Mouse (Mus musculus) midbrain, embryonic 15.5 days (tissue): ENCODE data around the gene Sertad1. TPM values are rescaled to one million over a fixed set of nuclear protein-coding genes. Genes with fewer than 3 reads are reported as not detected.

Experiments used
- ATAC-seq: fragments of 200-750 bp; cut with Nextera tagmentation; replicated peaks from 2 replicates; pipeline ENCODE4 v1.8.0; 2017; ENCODE audit warnings: moderate TSS enrichment
- H3K27ac ChIP-seq: fragments of 300-500 bp; sonication (generic); 2 replicates; pipeline ENCODE4 v1.5.1; 2015; ENCODE audit warnings: mild to moderate bottlenecking, inconsistent platforms
- H3K27me3 ChIP-seq: fragments of 300-500 bp; sonication (generic); replicated peaks from 2 replicates; pipeline ENCODE4 v1.6.1; 2015; ENCODE audit warnings: inconsistent platforms
- H3K36me3 ChIP-seq: fragments of 300-500 bp; sonication (generic); replicated peaks from 2 replicates; pipeline ENCODE4 v1.6.1; 2015; ENCODE audit warnings: inconsistent platforms
- H3K4me1 ChIP-seq: fragments of 300-500 bp; sonication (generic); 2 replicates; pipeline ENCODE4 v1.6.1; 2015; ENCODE audit warnings: inconsistent platforms
- H3K4me2 ChIP-seq: fragments of 300-500 bp; sonication (generic); 2 replicates; pipeline ENCODE4 v1.6.1; 2015; ENCODE audit warnings: inconsistent platforms, mild to moderate bottlenecking, moderate library complexity
- H3K4me3 ChIP-seq: fragments of 300-500 bp; sonication (generic); 2 replicates; pipeline ENCODE4 v1.5.1; 2015; ENCODE audit warnings: mild to moderate bottlenecking, inconsistent platforms
- H3K9ac ChIP-seq: fragments of 300-500 bp; sonication (generic); 2 replicates; pipeline ENCODE4 v1.6.1; 2015; ENCODE audit warnings: mild to moderate bottlenecking, inconsistent platforms
- H3K9me3 ChIP-seq: fragments of 300-500 bp; sonication (generic); 2 replicates; pipeline ENCODE4 v1.6.1; 2016; ENCODE audit warnings: inconsistent platforms
- WGBS: fragments of 180-500 bp; shearing (Covaris S2); methylation state at CpG from one replicate; pipeline ENCODE4 v1.1.7; 2015; ENCODE audit warnings: mixed read lengths; 5-methylcytosine and 5-hydroxymethylcytosine counted together
- polyA plus RNA-seq: library from polyadenylated mRNA; unstranded; fragments of >200 nt; fragmentation: Nextera tagmentation; extraction: Ambion mirVana; gene quantifications from 2 replicates; pipeline ENCODE4 v1.2.1, GENCODE M21; 2015

Gene Sertad1
- polyA plus RNA-seq, 1 experiment from 2014 or later: 8.3 TPM

DNA sequence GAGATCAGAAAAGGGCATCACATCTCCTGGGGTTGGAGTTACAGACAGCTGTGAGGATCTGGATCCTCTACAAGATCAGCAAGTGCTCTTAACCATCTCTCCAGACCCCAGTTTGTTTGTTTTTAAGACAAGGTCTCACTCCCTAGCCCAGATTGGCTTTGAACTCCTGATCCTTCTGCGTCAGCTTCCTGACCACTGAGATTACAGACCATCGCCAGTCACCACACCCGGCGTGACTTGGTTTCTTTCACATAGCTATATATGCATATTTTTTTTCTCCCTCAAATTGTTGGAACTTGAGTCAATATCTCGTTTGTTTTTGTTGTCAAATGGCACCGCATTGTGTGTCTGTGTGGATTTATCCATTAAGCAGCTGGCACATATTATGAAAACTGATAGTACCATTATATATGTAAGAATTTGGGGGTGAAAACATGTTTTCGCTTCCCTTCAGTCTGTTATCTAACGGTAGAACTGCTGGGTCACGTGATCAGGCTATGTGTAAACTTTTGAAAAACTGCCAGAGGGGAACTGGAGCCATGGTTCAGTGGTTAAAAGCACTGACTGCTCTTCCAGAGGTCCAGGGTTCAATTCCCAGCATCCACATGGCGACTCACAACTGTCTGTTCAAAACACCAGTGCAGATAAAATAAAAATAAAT, 32.1 kb upstream of the Sertad1 start:
- no peak overlapping the region for H3K4me2 ChIP-seq
- H3K9ac ChIP-seq: no peak overlapping the region
- H3K36me3 ChIP-seq: no peaks in the 10 kb centered on the region
- H3K9me3 ChIP-seq: no peaks in the 10 kb centered on the region
- no peaks in the 10 kb centered on the region for H3K4me1 ChIP-seq
- H3K27me3 ChIP-seq: no peaks in the 10 kb centered on the region
- H3K4me3 ChIP-seq: no peak overlapping the region
- no peak for ATAC-seq
- no peak overlapping the region for H3K27ac ChIP-seq
- WGBS: 84% methylated on average over 10 of the region's 10 CpGs

- H3K4me3 ChIP-seq: no peak overlapping the region
- 93% methylated on average over 3 of the region's 3 CpGs for WGBS
Measured at GRCm38 (mm10) chr7:27455273-27455672, 31.4 kb upstream of the Sertad1 start.

DNA sequence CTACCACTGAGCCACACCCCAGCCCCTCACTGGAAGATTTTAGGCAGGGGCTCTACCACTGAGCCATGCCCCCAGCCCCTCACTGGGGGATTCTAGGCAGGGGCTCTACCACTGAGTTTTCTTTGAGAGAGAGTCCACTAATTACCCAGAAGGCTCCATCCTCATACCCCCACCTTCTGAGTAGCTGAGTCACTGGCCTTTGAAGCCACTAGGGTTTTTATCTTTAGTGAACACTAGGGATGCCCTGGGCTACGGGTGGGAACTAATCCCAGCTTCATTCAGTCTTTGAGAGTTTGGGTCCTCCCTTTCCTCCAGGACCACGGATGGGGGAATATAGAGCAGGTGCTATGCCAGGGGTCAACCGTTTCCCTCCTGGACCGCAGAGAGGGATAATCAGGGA, 28.1 kb upstream of the Sertad1 start:
- WGBS: 84% methylated on average over 4 of the region's 4 CpGs
- no peaks in the 10 kb centered on the region for H3K9me3 ChIP-seq
- ATAC-seq: no peak
- no peaks in the 10 kb centered on the region for H3K27me3 ChIP-seq
- no peaks in the 10 kb centered on the region for H3K36me3 ChIP-seq
- H3K4me1 ChIP-seq: no peaks in the 10 kb centered on the region
- no peak overlapping the region for H3K4me2 ChIP-seq
- H3K9ac ChIP-seq: no peak overlapping the region
- no peak overlapping the region for H3K4me3 ChIP-seq
- no peak overlapping the region for H3K27ac ChIP-seq

More at GRCm38 (mm10) chr7:27455273-27455672, 31.4 kb upstream of the Sertad1 start:
- Histone ChIP-seq H3K27me3 (no peaks in the 10 kb centered on the region), H3K27ac (no peak overlapping the region), H3K9ac (no peak overlapping the region), H3K4me1 (no peaks in the 10 kb centered on the region), H3K36me3 (no peaks in the 10 kb centered on the region), H3K9me3 (no peaks in the 10 kb centered on the region), H3K4me2 (no peak overlapping the region)
- no peak for ATAC-seq

- H3K36me3 ChIP-seq: no peaks in the 10 kb centered on the region
- no peak overlapping the region for H3K4me3 ChIP-seq
- H3K4me2 ChIP-seq: no peak overlapping the region
- no peaks in the 10 kb centered on the region for H3K4me1 ChIP-seq
- 95% methylated on average over 5 of the region's 5 CpGs for WGBS
- ATAC-seq: no peak
- no peaks in the 10 kb centered on the region for H3K9me3 ChIP-seq
- no peaks in the 10 kb centered on the region for H3K27me3 ChIP-seq
- no peak overlapping the region for H3K9ac ChIP-seq
- H3K27ac ChIP-seq: no peak overlapping the region
Measured at GRCm38 (mm10) chr7:27459640-27460039, 27.1 kb upstream of the Sertad1 start.

DNA sequence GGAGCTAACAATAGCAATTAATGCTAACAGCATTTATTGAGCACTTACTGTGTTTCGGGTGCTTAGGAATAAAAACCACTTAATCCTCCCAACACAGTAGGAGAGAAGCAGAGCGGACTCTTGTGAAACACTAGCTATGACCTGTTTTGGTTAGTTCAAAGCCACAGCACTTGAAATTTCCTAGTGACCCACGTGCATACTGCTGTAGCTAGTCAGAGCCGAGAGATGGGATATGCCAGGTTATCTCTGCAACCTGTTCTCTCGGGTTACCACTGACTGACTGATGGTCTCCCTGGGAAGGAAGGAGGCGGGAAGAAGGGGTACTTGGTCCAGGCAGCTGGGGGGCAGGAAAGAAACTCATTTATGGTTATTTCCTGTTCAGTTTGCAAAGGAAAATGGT, 26.2 kb upstream of the Sertad1 start:
- H3K9me3 ChIP-seq: no peaks in the 10 kb centered on the region
- no peak for ATAC-seq
- no peaks in the 10 kb centered on the region for H3K36me3 ChIP-seq
- no peak overlapping the region for H3K27ac ChIP-seq
- H3K9ac ChIP-seq: no peak overlapping the region
- no peaks in the 10 kb centered on the region for H3K27me3 ChIP-seq
- H3K4me3 ChIP-seq: no peak overlapping the region
- H3K4me1 ChIP-seq: no peaks in the 10 kb centered on the region
- WGBS: 86% methylated on average over 6 of the region's 6 CpGs
- no peak overlapping the region for H3K4me2 ChIP-seq

- Histone ChIP-seq H3K27ac (no peak overlapping the region), H3K9ac (no peak overlapping the region), H3K36me3 (no peaks in the 10 kb centered on the region), H3K27me3 (no peaks in the 10 kb centered on the region), H3K4me2 (no peak overlapping the region), H3K4me1 (0 out of 2 replicates have a peak, but pooled peaks cover 1% of the 10 kb centered on the region), H3K4me3 (no peak overlapping the region), H3K9me3 (no peaks in the 10 kb centered on the region)
- no peak for ATAC-seq
- 43% methylated on average over 4 of the region's 4 CpGs for WGBS
Measured at GRCm38 (mm10) chr7:27467648-27468047, 19.1 kb upstream of the Sertad1 start.

DNA sequence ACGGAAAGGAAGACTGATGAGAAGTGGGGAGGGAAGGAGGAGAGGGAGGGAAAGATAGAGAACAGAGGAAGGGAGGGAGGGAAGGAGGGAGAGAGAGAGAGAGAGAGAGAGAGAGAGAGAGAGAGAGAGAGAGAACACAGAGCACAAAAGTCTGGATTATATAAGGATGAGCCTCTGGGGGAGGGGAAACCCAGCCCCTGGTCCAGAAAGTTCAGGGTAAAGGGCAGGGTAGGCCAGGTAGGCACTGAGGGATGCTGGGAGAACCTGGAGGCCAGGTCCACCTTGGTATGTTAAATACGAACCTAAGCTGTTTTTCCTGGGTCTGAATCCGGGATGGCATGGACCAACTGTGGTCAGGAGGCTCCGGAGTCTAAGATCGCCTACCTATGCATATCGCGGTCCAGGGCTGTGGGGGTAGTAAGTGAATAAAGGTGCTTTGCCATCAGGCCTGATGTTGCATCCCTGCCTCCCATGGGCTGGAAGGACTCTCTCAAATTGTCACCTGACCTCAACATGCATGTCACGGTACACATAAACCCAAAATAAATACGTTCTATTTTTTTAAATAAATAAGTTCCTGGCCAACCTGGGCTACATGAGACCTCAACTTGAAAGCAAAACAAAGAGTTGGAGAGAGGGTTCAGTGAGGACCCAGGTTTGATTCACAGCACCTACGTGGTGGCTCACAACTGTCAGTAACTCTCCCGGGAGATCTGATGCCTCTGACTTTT, 15.2 kb upstream of the Sertad1 start:
- H3K9ac ChIP-seq: no peak overlapping the region
- H3K27ac ChIP-seq: no peak overlapping the region
- H3K27me3 ChIP-seq: no peaks in the 10 kb centered on the region
- no peaks in the 10 kb centered on the region for H3K9me3 ChIP-seq
- ATAC-seq: no peak
- H3K4me1 ChIP-seq: 0 out of 2 replicates have a peak, but pooled peaks cover 8% of the 10 kb centered on the region
- WGBS: 88% methylated on average over 11 of the region's 11 CpGs
- H3K4me3 ChIP-seq: no peak overlapping the region
- no peaks in the 10 kb centered on the region for H3K36me3 ChIP-seq
- no peak overlapping the region for H3K4me2 ChIP-seq

- H3K9ac ChIP-seq: no peak overlapping the region
Measured at GRCm38 (mm10) chr7:27472596-27472995, 14.1 kb upstream of the Sertad1 start.

DNA sequence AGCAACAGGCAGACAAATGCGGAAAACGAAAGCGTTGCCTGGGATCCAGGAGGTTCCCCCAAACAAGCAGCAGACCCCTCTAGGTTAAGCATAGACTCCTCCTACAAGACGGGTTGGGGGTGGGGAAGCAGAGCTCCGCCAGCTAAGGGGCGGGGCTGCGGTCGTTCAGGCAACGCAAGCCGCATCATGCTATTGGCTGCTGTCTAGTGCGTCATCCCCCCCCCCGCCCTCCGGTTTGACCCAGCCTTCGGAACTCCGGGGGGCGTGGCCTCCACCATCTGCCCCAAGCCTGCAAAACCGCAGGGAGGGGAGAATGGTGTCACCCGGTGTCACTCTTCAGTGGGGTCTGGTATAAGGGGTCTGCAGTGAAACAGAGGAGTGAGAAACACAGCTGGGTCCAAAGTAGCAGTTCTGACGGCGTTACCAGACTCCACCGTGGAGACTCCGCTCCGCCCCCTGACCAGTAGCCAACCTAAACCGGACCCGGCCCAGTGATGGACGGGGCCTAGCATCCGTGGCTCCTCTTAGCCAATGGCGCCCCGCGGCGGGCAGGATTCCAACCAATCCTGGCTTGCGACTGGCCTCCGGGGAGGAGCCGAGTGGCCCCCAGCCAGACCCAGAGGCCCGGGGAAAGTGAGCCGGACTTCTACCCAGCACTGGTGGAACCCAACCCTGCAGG, 13.4 kb upstream of the Sertad1 start, which contains the start of gene Sertad3:
TSS of gene Sertad3 (plus strand) at position 613 of the 679 bp plus-strand sequence.
- under 1% methylated on average over 36 of the region's 36 CpGs for WGBS
- H3K4me3 ChIP-seq: peak within 1 kb of the TSS; percentile 63
- peak; percentile 93 for ATAC-seq
- no peaks in the 10 kb centered on the region for H3K9me3 ChIP-seq
- H3K4me2 ChIP-seq: peak within 1 kb of the TSS; percentile 92
- no peaks in the 10 kb centered on the region for H3K36me3 ChIP-seq
- H3K4me1 ChIP-seq: 0 out of 2 replicates have a peak, but pooled peaks cover 8% of the 10 kb centered on the region
- no peaks in the 10 kb centered on the region for H3K27me3 ChIP-seq
- peak within 1 kb of the TSS; percentile 57 for H3K9ac ChIP-seq
- H3K27ac ChIP-seq: peak within 1 kb of the TSS; percentile 82

More at GRCm38 (mm10) chr7:27472596-27472995, 14.1 kb upstream of the Sertad1 start:
- Histone ChIP-seq H3K4me1 (0 out of 2 replicates have a peak, but pooled peaks cover 8% of the 10 kb centered on the region), H3K36me3 (no peaks in the 10 kb centered on the region), H3K27me3 (no peaks in the 10 kb centered on the region), H3K4me2 (peak overlapping the region; percentile 92), H3K9me3 (no peaks in the 10 kb centered on the region), H3K27ac (peak overlapping the region; percentile 82; the same call in 1 of the 2 replicates), H3K4me3 (peak overlapping the region; percentile 63; the same call in 1 of the 2 replicates)
- no peak for ATAC-seq
- WGBS: 39% methylated on average over 7 of the region's 7 CpGs

- ATAC-seq: no peak
- Histone ChIP-seq H3K9ac (peak overlapping the region; percentile 57), H3K36me3 (no peaks in the 10 kb centered on the region), H3K27me3 (no peaks in the 10 kb centered on the region), H3K4me1 (0 out of 2 replicates have a peak, but pooled peaks cover 8% of the 10 kb centered on the region), H3K4me2 (peak overlapping the region; percentile 92), H3K27ac (peak overlapping the region; percentile 82), H3K9me3 (no peaks in the 10 kb centered on the region), H3K4me3 (peak overlapping the region; percentile 63)
- WGBS: under 1% methylated on average over 34 of the region's 34 CpGs
Measured at GRCm38 (mm10) chr7:27473835-27474489, 12.7 kb upstream of the Sertad1 start.

- peak overlapping the region; percentile 92 for H3K4me2 ChIP-seq
- H3K4me1 ChIP-seq: 0 out of 2 replicates have a peak, but pooled peaks cover 8% of the 10 kb centered on the region
- peak overlapping the region; percentile 57; the same call in 1 of the 2 replicates for H3K9ac ChIP-seq
- H3K27ac ChIP-seq: peak overlapping the region; percentile 82
- no peaks in the 10 kb centered on the region for H3K27me3 ChIP-seq
- no peaks in the 10 kb centered on the region for H3K9me3 ChIP-seq
- H3K4me3 ChIP-seq: peak overlapping the region; percentile 63
- ATAC-seq: peak; percentile 93
- WGBS: under 1% methylated on average over 22 of the region's 23 CpGs
- no peaks in the 10 kb centered on the region for H3K36me3 ChIP-seq
Measured at GRCm38 (mm10) chr7:27474490-27474954, 12.2 kb upstream of the Sertad1 start.
